In genomic region chr5:31630064-31630463, GRCm38 (mm10) we compare ENCODE assay signal across 8 mouse cellular contexts. TPM values are rescaled to one million over a fixed set of nuclear protein-coding genes. Genes with fewer than 3 reads are reported as not detected.
A peak's percentile ranks its signal among the peaks of the same experiment; 100 is the strongest.
DNase-seq lines count a peak whose midpoint lies in the region; ATAC-seq and TF ChIP-seq lines count a peak whose summit lies in the region.

No protein-coding gene starts in this region.

- 65% methylated on average over 5 of the region's 5 CpGs for WGBS in forebrain, embryonic 12.5 days
- 45% methylated on average over 5 of the region's 5 CpGs for WGBS in forebrain, embryonic 16.5 days
- WGBS in heart, embryonic 14.5 days, result 10% methylated on average over 5 of the region's 5 CpGs
- WGBS in lung, embryonic 14.5 days, result 23% methylated on average over 5 of the region's 5 CpGs
- WGBS in liver, embryonic 11.5 days, result 57% methylated on average over 5 of the region's 5 CpGs

- H3K9me3 ChIP-seq in forebrain, embryonic 12.5 days, result no peaks in the 10 kb centered on the region
- H3K9me3 ChIP-seq in forebrain, embryonic 16.5 days (ENCODE audit: control insufficient read depth, low read length), result no peaks in the 10 kb centered on the region
- no peaks in the 10 kb centered on the region for H3K9me3 ChIP-seq in heart, embryonic 14.5 days (ENCODE audit: control insufficient read depth, low read length)
- no peaks in the 10 kb centered on the region for H3K9me3 ChIP-seq in lung, embryonic 14.5 days (ENCODE audit: low read depth, low read length)
- no peaks in the 10 kb centered on the region for H3K9me3 ChIP-seq in liver, embryonic 11.5 days (ENCODE audit: control insufficient read depth, low read length)

- no peaks in the 10 kb centered on the region for H3K27me3 ChIP-seq in forebrain, embryonic 12.5 days
- no peaks in the 10 kb centered on the region for H3K27me3 ChIP-seq in forebrain, embryonic 16.5 days (replicated peaks; ENCODE audit: control insufficient read depth, insufficient read depth, low read length)
- no peaks in the 10 kb centered on the region for H3K27me3 ChIP-seq in heart, embryonic 14.5 days (ENCODE audit: control insufficient read depth, insufficient read depth, low read length)
- no peaks in the 10 kb centered on the region for H3K27me3 ChIP-seq in lung, embryonic 14.5 days (ENCODE audit: insufficient read depth, low read length)
- H3K27me3 ChIP-seq in liver, embryonic 11.5 days (replicated peaks; ENCODE audit: control insufficient read depth, insufficient read depth, low read length), result no peaks in the 10 kb centered on the region

- no peak overlapping the region for H3K4me3 ChIP-seq in forebrain, embryonic 12.5 days (replicated peaks)
- no peak overlapping the region for H3K4me3 ChIP-seq in forebrain, embryonic 16.5 days (replicated peaks; ENCODE audit: low read length)
- no peak overlapping the region for H3K4me3 ChIP-seq in heart, embryonic 14.5 days (ENCODE audit: control insufficient read depth in 1 of 2, insufficient read depth in 1 of 2, low read depth in 1 of 2, low read length in 2 of 2)
- no peak overlapping the region for H3K4me3 ChIP-seq in lung, embryonic 14.5 days (ENCODE audit: low read depth, low read length)
- H3K4me3 ChIP-seq in liver, embryonic 11.5 days (ENCODE audit: low read depth, low read length), result no peak overlapping the region

- H3K4me2 ChIP-seq in forebrain, embryonic 12.5 days, result no peak overlapping the region
- H3K4me2 ChIP-seq in forebrain, embryonic 16.5 days (ENCODE audit: low read length), result no peak overlapping the region
- peak overlapping the region; percentile 12; the same call in 1 of the 2 replicates for H3K4me2 ChIP-seq in heart, embryonic 14.5 days (ENCODE audit: low read length)
- no peak overlapping the region for H3K4me2 ChIP-seq in lung, embryonic 14.5 days
- no peak overlapping the region for H3K4me2 ChIP-seq in liver, embryonic 11.5 days

- 0 out of 2 replicates have a peak overlapping the region, but pooled peaks have one; percentile 13 for H3K27ac ChIP-seq in forebrain, embryonic 12.5 days
- H3K27ac ChIP-seq in forebrain, embryonic 16.5 days (ENCODE audit: low read length), result no peak overlapping the region
- H3K27ac ChIP-seq in heart, embryonic 14.5 days (replicated peaks in 1 of 2; ENCODE audit: control insufficient read depth in 1 of 2, insufficient read depth in 1 of 2, low read depth in 2 of 2, low read length in 2 of 2), result peak overlapping the region; percentile 88 to 95
- H3K27ac ChIP-seq in lung, embryonic 14.5 days (ENCODE audit: low read depth), result peak overlapping the region; percentile 78
- no peak overlapping the region for H3K27ac ChIP-seq in liver, embryonic 11.5 days (ENCODE audit: low read depth, low read length)

- no peak overlapping the region for H3K9ac ChIP-seq in forebrain, embryonic 12.5 days
- no peak overlapping the region for H3K9ac ChIP-seq in forebrain, embryonic 16.5 days (replicated peaks; ENCODE audit: low read depth, low read length)
- H3K9ac ChIP-seq in heart, embryonic 14.5 days (ENCODE audit: low read length), result 0 out of 2 replicates have a peak overlapping the region, but pooled peaks have one; percentile 21
- H3K9ac ChIP-seq in lung, embryonic 14.5 days, result peak overlapping the region; percentile 18; the same call in 1 of the 2 replicates
- H3K9ac ChIP-seq in liver, embryonic 11.5 days (ENCODE audit: low read depth, low read length), result no peak overlapping the region

- H3K36me3 ChIP-seq in forebrain, embryonic 12.5 days (replicated peaks), result no peaks in the 10 kb centered on the region
- H3K36me3 ChIP-seq in forebrain, embryonic 16.5 days (ENCODE audit: control insufficient read depth, insufficient read depth), result no peaks in the 10 kb centered on the region
- no peaks in the 10 kb centered on the region for H3K36me3 ChIP-seq in heart, embryonic 14.5 days (ENCODE audit: control insufficient read depth, insufficient read depth, low read length)
- H3K36me3 ChIP-seq in lung, embryonic 14.5 days (ENCODE audit: insufficient read depth), result no peaks in the 10 kb centered on the region
- no peaks in the 10 kb centered on the region for H3K36me3 ChIP-seq in liver, embryonic 11.5 days (ENCODE audit: control insufficient read depth, insufficient read depth, low read length)

- peak; percentile 81 to 82 for DNase-seq in adrenal gland, postnatal 36 days
- peak; percentile 62 for DNase-seq in lung, embryonic 14.5 days
- DNase-seq in liver, embryonic 11.5 days (ENCODE audit: low spot score), result no peak

- H3K4me1 ChIP-seq in forebrain, embryonic 12.5 days, result no peaks in the 10 kb centered on the region
- no peaks in the 10 kb centered on the region for H3K4me1 ChIP-seq in forebrain, embryonic 16.5 days (replicated peaks; ENCODE audit: control insufficient read depth, insufficient read depth, low read length)
- H3K4me1 ChIP-seq in heart, embryonic 14.5 days (ENCODE audit: control insufficient read depth in 2 of 2, insufficient read depth in 2 of 2, low read length in 2 of 2), result peaks cover 37 to 45% of the 10 kb centered on the region in 2 experiments
- H3K4me1 ChIP-seq in lung, embryonic 14.5 days (ENCODE audit: insufficient read depth), result 0 out of 2 replicates have a peak, but pooled peaks cover 6% of the 10 kb centered on the region
- H3K4me1 ChIP-seq in liver, embryonic 11.5 days (replicated peaks; ENCODE audit: control insufficient read depth, insufficient read depth, low read length), result no peaks in the 10 kb centered on the region

- no peak for TF ChIP-seq CTCF in lung, embryonic 14.5 days (IDR thresholded peaks at IDR 0.05; ENCODE audit: low read depth)

- ATAC-seq in forebrain, embryonic 12.5 days (ENCODE audit: low FRiP score), result no peak
- ATAC-seq in forebrain, embryonic 16.5 days, result no peak
- ATAC-seq in heart, embryonic 14.5 days (ENCODE audit: insufficient number of reproducible peaks, insufficient read depth, low FRiP score, low read depth), result peak; percentile 78
- peak; percentile 80 for ATAC-seq in lung, embryonic 14.5 days (ENCODE audit: insufficient read depth)
- ATAC-seq in megakaryocyte-erythroid progenitor cell, adult 5-6 weeks (replicated peaks; ENCODE audit: low FRiP score, low TSS enrichment, poor library complexity, severe bottlenecking), result no peak
- ATAC-seq in activated CD4-positive, CD25-positive, alpha-beta regulatory T cell, adult 4 months, result no peak
- ATAC-seq in liver, embryonic 11.5 days (replicated peaks; ENCODE audit: low FRiP score), result no peak

RNA-seq across cellular contexts. Expression of gene Mrpl33, which starts 33.3 kb away (rescaled TPM):
- 217 and 231 TPM in 2 replicates for polyA plus RNA-seq in forebrain, embryonic 12.5 days (2016; fragmentation: Nextera tagmentation; extraction: Ambion mirVana)
- 196 and 213 TPM in 2 replicates for polyA plus RNA-seq in forebrain, embryonic 16.5 days (2015; fragmentation: Nextera tagmentation; extraction: Ambion mirVana)
- 100 to 1,000 TPM; 292 to 420 TPM for total RNA-seq in adrenal gland, postnatal 36 days (2021)
- polyA plus RNA-seq in heart, embryonic 14.5 days (2014; fragmentation: Nextera tagmentation; extraction: Ambion mirVana), result 435 and 456 TPM in 2 replicates
- polyA plus RNA-seq in lung, embryonic 14.5 days (2014; fragmentation: Nextera tagmentation; extraction: Ambion mirVana), result 272 and 281 TPM in 2 replicates
- 290 and 320 TPM in 2 replicates for total RNA-seq in megakaryocyte-erythroid progenitor cell, adult 5-6 weeks (2014; fragmentation: Nextera tagmentation)
- total RNA-seq in megakaryocyte-erythroid progenitor cell, adult 5-6 weeks (2017), result 93.4 and 153 TPM in 2 replicates
- 100 to 1,000 TPM; 343 to 421 TPM for polyA plus RNA-seq in activated CD4-positive, CD25-positive, alpha-beta regulatory T cell, adult 4 months (2017; shearing (Covaris generic))
- polyA plus RNA-seq in liver, embryonic 11.5 days (2014; fragmentation: Nextera tagmentation; extraction: Ambion mirVana), result 277 and 300 TPM in 2 replicates

Comparison
In these comparisons a context has a peak if more than half of its experiments do, and no peak if none do; other contexts are left out.
1. H3K27ac ChIP-seq: peak in forebrain, embryonic 12.5 days (single experiment), heart, embryonic 14.5 days (2 of 2) and lung, embryonic 14.5 days (single experiment); none in forebrain, embryonic 16.5 days (single experiment) and liver, embryonic 11.5 days (single experiment).
2. ATAC-seq: peak in heart, embryonic 14.5 days (single experiment) and lung, embryonic 14.5 days (single experiment); none in forebrain, embryonic 12.5 days (single experiment), forebrain, embryonic 16.5 days (single experiment), megakaryocyte-erythroid progenitor cell, adult 5-6 weeks (single experiment), activated CD4-positive, CD25-positive, alpha-beta regulatory T cell, adult 4 months (single experiment) and liver, embryonic 11.5 days (single experiment).
3. H3K9ac ChIP-seq: peak in heart, embryonic 14.5 days (single experiment) and lung, embryonic 14.5 days (single experiment); none in forebrain, embryonic 12.5 days (single experiment), forebrain, embryonic 16.5 days (single experiment) and liver, embryonic 11.5 days (single experiment).